Mouse (Mus musculus): Measurements from ENCODE around the gene Sgms1.

Gene Sgms1

DNA sequence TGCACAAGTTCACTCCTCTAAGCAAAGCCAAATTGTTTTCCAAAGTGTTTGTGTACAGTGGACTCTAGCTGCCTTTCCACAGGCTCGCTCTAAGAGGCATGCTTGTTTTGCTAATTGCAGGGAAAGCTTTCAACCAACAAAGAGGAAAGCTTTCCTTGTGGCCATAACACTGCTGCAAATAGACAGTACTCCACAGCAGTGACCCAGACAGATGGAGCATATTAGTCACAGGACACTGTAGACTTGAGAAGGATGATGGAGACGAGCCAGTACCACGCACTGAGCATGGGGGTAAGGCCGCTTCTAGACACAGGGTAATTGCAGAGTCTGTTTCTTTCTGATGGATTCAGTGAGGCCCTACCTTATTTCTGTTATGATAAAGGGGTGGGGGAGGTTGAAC is 33.3 kb downstream of the Sgms1 start:
- DNase-seq (ENCODE audit: low spot score): no peak

DNA sequence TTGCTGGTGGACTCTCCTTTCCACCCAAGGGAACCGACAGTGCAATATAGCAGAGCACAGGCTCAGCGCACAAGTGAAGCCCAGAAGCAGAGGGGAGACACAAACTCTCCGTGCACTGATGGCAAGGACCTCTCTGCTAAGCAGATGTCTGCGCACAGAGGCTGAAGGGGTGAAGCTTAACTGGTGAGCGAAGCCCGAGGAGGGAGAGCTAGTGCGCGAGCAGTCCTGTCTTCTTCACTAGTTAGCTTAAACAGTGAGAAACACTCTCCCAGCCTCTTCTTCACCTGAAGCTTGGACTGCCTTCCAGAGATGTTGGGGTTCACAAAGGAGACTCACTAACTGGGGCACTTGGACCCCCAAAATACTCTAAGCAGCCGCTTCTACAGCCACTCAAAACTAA is 36.1 kb downstream of the Sgms1 start:
- no peak for DNase-seq (ENCODE audit: low spot score)

DNA sequence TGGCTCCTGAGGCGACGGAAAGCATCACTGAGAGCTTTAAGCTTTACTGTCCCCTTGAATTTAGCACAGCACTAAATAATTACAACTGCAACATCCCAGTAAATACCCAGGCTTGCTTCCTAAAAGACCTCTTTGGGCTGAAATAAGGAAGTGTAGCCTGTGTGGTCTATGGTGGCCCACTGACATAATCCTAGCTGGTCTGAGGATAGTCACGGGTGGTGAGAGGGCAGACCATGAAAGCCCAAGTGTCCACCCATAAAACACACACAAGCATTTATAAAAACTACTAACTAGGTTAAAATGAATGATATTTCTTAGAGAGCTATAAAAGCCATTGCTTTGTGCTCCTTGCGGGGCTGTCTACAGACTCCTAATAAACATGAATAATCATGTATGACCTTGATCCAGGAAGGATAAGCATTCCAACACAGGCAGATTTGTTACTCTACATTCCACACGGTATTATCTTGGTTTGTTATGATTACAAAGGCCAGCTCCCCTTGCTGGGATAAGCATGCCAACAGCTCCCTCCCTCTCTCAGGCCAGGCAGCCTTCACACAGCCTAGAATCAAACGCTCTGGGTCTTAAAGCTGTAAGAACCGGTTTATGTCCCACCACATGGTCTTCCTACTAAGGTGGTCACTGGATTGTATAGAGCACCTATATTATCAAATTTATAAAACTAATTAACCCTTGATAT is 40.4 kb downstream of the Sgms1 start:
- peak; percentile 63 for DNase-seq (ENCODE audit: low spot score)

DNA sequence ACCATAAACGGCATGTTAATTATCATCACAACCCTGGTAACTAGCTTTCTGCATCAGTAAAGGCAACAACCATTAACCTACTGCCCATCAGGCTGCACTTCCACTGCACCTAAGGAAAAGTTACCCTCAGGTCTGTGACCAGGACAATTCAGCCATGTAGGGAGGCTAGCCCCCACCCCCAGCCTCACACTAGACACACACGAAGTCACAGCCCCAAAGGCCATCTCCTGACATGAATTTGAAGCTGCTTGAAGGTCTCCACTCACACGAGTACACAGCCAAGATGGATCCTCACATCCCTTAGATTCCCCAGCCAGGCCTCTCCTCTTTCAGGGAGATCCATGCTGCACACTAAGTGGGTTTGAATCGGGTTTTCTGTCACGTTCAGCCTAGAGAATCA is 42.0 kb downstream of the Sgms1 start:
- DNase-seq (ENCODE audit: low spot score): no peak

GRCm38 (mm10) chr19:32346624-32347341 is 42.7 kb downstream of the Sgms1 start:
- no peak for DNase-seq (ENCODE audit: low spot score)

GRCm38 (mm10) chr19:32346176-32346575 is 43.3 kb downstream of the Sgms1 start:
- DNase-seq (ENCODE audit: low spot score): peak; percentile 78

- DNase-seq (ENCODE audit: low spot score): no peak
These were observed 44.3 kb downstream of the Sgms1 start for GRCm38 (mm10) chr19:32345181-32345745.

DNA sequence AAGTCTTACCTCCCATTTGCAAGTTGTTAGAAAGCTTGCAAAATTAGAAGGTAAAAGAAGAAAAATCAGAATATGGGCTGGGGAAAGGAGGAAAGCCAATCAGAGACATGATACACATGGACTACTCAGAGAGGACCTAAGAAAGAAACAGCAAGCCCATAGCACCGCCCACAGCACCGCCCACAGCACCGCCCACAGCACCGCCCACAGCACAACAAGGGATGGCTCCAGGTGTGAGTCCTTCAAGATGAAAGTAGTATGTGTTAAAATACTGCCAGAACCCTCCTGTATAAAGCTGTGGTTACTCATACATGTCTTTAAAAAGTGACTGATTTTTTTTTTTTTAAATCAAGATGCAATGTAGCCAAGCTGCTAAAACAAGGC is 44.8 kb downstream of the Sgms1 start:
- DNase-seq (ENCODE audit: low spot score): no peak

- DNase-seq (ENCODE audit: low spot score): no peak
These were observed 45.4 kb downstream of the Sgms1 start for GRCm38 (mm10) chr19:32343937-32344737.

DNA sequence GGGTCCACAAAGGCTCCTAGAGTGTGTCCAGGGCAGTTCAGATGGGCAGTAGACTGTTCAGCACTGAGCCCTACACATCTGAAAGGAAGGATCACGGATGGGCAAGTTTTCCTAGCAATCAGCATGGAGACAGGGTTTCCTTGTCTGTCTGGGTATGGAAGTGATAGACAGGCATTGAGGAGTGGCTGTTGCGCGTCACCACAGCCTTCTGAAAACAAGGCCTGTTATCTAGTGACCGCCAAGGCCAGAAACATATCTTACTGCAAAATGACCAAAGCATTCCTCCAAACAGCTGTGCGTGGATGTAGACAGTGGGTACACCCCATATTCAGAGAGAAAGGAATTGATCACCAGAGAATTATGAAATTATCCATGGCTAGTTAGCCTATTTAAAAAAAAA is 47.1 kb downstream of the Sgms1 start:
- DNase-seq (ENCODE audit: low spot score): no peak

DNA sequence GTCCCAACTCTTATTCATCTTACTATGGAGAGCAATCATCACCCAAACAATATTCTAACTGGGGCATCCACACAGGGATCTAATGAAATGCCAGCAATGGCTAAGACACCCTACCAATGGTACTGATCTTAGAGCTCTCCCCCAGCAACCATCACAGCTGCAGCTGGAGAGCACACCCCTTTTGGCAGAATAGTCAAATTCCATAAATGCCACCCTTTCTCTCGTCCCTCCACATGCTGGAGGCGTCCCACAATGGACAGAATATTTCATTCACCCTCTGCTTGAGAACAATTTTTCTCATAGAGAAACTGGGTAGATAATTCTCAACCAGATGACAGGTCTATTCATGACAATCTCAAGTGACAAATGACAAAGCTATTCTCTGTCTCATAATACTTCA is 48.4 kb downstream of the Sgms1 start:
- no peak for DNase-seq (ENCODE audit: low spot score)

GRCm38 (mm10) chr19:32340168-32340567 is 49.3 kb downstream of the Sgms1 start:
- DNase-seq (ENCODE audit: low spot score): no peak

DNA sequence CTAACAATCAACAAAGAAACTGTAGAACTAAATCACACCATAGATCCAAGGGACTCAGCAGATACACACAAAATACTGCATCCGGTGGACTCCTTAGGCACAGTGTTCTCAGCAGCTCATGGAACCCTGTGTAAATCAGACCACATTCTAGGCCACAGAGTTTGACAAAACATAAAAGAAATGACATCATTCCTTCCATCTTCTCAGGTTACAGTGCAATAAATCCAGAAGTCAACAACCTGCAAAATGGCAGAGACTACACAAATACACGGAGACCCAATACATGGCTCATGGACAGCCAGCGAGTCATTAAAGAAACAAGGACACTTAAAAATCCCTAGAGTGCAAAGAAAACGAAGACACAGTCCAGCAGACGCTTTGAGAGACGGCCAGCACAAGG is 51.8 kb downstream of the Sgms1 start:
- DNase-seq (ENCODE audit: low spot score): no peak

DNA sequence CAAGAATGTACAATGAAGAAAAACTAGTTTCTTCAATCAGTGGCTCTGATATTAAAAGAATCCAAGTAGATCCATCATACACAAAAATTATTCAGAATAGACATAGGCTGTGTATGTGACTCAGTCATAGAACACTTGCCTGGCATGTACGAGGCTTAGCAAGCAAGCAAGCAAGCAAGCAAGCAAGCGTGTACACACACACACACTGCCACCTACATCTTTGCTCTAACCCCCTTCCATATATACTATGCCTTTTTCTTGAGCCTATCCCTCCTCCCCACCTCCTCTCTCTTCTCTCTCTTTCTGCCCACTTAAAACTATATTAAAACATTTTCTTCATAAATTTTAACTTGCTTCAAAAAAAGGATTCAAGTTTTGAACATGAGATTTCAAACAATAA is 54.8 kb downstream of the Sgms1 start:
- no peak for DNase-seq (ENCODE audit: low spot score)

DNA sequence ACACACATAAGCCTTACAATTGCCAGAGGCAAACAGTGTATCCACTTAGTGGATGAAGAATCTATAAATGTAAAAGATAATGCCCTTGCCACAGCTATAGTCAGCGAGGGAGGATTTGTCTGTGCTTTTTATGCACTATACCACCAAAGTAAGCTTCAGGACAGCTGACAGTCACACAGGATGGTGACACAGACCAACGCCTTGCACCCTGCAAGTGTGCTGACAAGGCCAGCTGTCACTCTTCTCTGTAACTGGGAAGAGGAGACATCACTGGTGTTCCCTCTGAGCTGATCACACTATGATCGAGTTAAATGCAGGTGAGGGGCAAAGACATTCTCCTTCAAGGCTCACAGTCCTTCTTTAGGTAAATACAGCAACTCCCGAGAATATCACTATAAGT is 56.0 kb downstream of the Sgms1 start:
- no peak for DNase-seq (ENCODE audit: low spot score)

DNA sequence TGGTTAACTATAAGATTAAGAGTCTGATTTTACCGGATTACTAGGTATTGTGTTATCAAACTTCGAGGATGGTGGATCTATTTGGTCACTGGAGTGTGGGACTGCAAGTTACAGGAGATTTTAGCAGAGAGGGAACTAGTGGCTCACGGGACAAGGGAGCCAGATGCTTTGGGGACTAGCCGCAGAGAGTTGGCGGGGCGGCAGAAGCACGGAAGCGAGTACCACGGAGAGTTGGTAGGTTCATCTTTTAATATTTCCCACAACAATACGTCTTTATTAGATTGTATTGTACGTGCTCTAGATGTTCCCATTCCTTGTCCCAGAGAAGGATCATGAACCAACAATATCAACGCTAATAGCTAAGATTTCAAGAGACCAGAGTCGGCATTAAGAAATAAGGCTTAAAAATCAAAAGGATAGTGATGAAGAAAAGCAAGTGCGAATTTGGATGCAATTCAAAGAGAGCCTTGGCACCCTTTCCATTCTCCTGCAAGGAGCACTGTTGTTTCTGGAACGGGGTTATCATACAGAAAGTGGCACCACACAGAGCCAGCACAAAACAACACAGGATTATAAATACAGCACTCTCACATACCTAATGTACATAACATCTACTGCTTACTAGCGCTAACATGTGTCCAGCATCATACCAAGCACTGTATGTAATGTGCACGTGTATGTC is 56.6 kb downstream of the Sgms1 start:
- DNase-seq (ENCODE audit: low spot score): no peak

DNA sequence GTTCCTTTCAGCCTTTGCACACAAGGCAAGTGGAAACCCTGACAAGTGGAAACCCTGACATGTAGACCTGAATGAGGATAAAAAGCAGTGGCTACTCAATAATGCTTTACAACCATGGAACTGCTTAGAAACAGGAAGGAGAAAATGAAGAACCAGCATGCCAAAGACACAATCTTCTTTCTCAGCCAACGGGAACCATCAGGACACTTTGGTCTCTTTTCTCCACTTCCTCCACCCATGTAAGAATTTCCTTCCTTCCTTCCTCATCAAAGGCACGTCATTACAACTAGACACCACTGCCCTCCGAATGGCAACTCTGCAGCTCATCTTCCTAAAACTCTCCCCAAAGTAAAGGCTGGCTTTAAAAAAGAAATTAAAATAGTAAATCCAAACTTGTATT is 59.3 kb downstream of the Sgms1 start:
- DNase-seq (ENCODE audit: low spot score): no peak

GRCm38 (mm10) chr19:32329511-32329910 is 60.0 kb downstream of the Sgms1 start:
- no peak for DNase-seq (ENCODE audit: low spot score)

GRCm38 (mm10) chr19:32328089-32328828 is 61.3 kb downstream of the Sgms1 start:
- no peak for DNase-seq (ENCODE audit: low spot score)

GRCm38 (mm10) chr19:32326621-32327021 is 62.9 kb downstream of the Sgms1 start:
- DNase-seq (ENCODE audit: low spot score): peak; percentile 81

GRCm38 (mm10) chr19:32326156-32326555 is 63.4 kb downstream of the Sgms1 start:
- DNase-seq (ENCODE audit: low spot score): no peak

Measured in lung, postnatal 25 days (tissue).